Mouse (Mus musculus) cerebellum, adult 11-12 months (tissue): ENCODE measurements around the gene Uaca.
A peak's percentile ranks its signal among the peaks of the same experiment; 100 is the strongest.

Source experiments
- DNase-seq: peaks from one replicate; pipeline ENCODE4 v3.0.0; 2022

The Uaca gene

DNA sequence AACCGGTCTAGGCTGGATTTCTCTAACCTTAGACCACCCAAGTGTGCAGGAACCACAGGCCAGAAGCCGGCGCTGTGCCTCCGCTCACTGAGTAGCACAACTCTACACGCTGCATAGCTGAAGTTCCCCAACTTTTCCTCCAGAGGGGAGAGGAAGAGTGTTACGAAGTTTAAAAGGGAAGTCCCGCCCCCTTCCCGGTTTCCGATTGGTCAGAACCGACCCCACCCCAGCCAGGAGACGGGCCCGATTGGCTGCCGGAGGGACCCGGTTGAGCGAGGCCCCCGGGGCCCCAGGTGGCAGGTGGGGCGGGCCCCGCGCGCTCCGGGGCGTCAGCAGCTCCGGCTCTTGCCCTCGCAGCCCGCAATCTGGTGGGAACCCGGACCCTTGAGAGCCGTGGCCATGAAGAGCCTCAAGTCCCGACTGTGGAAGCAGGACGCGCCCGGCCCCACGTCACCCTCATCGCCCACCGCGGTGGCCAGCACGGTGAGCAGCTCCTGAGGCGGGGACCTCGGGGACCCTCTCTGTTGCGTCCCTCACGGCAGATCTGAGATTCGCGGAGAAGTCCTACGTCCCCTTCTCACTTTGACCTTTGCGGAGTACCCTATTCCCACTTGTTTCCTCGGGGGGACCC, at the start of gene Uaca:
Uaca (plus strand) TSS at position 333 of the 631 bp plus-strand sequence.
- DNase-seq = peak; percentile 32

DNA sequence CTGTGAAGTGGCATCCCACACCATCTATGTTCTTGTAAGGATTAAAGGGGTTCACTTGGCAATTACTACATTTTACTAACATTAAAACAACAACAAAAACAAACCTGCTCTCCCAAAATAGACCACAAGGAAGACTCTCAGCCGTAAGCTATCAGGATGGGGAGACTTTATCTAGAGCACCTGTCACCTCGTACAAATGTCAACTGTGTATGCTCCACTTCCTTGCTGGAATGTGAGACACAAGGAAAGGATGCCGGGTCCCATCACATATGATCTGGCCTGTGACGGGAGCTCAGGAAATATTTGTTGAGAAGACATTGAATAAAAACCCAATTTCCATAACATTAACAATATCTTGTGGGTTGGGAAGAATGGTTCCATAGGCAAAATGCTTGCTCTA, 49.4 kb upstream of the Uaca start:
- DNase-seq = no peak

DNA sequence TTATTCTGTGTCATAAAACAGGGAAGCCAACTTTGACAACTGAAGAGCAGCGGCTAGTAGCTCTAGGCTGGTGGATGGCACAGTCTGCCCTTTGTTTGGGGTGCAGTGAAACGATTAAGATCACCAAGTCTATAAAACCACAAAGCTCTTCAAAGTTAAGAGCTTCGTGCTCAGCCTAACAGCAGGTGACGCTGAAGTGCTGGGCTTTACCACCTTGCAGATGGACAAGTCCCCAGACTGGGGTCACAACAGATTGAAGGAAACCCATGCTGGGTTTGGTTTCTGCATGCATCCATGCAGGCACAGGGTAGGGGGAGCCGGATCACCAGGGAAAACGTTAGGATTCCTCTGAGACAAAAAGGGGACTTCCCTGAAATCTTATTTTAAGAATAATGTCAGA, 47.8 kb upstream of the Uaca start:
- DNase-seq = no peak

DNA sequence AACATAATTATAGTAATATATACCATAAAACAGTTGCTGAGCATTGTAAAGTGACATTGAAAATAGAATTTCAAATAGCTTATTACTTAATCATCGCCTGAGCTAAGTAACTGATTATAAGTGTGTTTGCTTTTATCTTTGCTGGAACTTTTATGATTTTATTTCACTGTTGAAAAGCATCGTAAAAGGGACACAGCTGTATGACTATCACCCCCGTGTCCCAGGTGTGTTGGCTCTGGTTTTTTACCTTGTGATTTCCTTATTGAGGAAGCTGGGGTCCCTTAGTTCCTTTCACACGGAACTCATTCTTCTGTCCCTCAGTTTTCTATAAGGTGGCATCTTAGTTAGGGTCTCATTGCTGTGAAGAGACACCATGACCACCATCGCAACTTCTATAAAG, 46.7 kb upstream of the Uaca start:
- no peak for DNase-seq

DNA sequence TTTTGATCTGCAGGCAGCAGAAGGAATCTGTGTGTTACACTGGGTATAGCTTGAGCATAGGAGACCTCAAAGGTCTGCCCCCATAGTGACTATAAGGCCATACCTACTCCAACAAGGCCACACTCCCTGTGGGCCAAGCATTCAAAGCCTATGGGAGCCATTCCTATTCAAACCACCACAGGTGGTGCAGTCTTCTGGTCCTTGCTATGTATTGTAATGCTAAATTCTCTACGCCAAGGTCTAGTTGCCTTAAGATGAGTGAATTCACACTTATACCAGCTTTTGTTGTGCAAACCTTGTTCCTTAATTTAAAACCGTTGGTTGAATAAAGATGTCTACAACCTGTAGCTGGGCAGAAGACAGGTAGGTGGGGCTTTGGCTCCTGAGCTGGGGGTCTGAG, 46.2 kb upstream of the Uaca start:
- DNase-seq = no peak

DNA sequence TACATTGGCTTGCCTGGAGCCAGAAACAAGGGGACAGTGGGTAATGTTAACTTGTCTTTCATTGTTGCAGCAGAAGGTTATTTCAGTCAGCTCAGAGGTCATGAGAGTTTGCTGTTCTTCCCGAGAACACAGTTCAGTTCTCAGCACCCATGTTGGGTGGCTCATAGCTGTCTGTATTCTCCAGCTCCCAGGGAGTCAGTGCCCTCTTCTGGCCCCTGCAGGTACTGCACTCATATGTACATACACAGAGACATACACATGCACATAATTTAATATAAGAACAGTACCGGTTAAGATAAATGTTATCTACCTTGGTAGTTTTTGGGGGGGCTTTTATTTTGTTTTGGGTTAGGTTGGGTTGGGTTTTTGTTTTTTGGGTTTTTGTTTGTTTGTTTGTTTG, 45.2 kb upstream of the Uaca start:
- DNase-seq = no peak

DNA sequence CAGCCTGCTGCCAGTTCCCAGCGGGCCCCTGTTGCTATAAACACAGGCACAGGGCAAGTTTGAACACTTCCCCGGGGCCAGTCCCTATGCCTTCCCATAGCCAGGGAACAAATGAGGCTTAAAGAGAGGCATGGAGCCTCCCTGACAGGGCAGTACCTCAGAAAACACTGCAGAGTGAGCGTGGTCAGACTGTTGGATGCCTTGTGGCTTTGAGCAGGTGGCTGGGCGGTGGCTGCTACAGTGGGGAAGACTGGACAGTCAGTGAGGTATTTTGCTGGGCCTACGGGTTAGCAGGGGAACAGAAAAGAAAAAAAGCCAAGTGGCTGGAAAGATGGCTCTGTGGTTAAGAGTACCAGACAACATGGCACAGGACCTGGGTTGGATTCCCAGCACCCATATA, 43.2 kb upstream of the Uaca start:
- no peak for DNase-seq

DNA sequence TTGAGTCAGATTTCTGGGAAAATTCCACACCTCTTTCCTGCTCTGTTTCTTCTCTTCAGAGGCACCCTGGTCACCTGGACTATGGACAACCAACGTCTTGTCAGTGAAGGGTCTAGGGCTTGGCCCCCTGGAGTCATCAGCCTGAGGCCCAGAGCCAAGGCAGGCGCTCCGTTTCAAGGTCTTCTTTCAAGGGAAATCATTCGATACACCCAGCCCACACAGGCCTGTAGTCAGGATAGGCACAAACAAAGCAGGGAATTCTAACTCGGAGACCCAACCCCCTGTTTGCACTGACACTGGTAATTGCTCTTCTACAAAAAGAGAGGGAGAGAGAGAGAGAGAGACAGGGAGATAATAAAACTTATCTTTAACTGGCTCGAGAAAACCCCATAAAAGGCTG, 42.4 kb upstream of the Uaca start:
- no peak for DNase-seq

DNA sequence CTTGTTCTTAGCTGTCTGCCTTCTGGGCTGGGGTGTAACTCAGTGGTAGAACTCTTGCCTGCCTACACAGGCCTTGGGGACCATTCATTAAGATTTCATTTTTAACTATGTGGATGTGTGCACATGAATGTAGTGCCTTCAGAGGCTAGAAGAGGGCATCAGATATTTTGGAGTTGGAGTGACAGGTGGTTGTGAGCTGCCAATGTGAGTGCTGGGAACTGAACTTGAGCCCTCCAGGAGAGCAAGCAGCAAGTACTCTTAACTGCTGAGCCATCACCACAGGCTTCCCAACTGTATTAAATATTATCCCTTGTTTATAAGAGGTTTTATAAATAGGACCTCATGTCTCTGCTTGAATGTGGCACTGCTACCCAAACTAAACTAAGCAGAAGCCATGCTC, 41.7 kb upstream of the Uaca start:
- DNase-seq = no peak

DNA sequence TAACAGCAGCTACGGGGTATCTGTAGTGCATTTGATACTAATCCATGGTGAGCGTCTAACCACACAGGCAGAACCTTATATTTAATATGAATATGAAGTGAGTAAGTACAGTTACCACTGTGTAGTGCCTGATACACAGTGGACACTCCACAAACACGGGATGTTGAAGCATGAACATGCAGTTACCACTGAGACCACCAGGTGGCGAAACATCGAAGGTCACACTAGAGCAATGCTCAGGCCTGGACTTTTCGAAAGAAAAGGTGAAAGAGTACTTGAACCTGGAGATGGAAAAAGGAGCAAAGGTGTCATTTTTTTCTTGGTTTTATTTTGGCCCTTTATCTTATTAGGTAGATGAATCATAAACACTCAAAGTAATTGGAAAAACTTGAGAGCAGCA, 38.1 kb upstream of the Uaca start:
- DNase-seq = no peak

DNA sequence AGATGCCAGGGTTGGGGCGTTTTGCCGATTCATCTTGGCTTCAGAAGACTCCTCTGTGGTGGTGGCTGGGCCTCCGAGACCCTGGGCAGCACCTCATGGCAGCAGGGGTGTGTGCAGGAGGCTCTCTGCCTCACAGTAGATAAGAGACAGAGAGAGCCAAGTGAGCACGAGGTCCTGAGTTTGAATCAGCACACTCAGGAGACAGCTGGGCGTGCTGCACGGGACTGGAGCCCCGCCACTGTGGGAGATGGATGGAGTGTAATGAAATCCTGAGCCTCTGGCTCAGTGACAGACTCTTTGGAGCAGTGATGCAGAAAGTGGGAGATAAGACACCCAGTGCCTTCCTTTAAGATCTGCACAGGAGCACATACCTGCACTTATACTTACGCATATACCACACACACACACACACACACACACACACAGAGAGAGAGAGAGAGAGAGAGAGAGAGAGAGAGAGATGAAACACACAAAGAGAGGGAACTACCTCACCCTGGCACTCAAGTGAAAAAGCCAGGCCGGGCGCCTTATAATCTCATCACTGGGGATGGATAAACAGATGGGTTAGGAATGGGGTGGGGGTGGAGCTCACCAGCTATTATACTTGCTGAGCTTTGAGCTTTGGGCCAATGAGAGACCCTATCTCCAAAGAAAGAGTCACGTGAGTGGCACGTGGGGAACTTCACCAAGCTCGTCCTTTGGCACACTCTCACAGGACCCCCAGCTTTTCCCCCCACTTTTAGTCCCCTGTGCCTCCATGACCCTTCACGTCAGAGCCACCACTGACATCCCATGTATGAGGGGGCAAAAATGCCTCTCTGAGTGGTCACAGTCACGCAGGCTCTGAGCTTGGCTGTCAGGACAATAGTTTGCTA, 37.2 kb upstream of the Uaca start:
- no peak for DNase-seq

DNA sequence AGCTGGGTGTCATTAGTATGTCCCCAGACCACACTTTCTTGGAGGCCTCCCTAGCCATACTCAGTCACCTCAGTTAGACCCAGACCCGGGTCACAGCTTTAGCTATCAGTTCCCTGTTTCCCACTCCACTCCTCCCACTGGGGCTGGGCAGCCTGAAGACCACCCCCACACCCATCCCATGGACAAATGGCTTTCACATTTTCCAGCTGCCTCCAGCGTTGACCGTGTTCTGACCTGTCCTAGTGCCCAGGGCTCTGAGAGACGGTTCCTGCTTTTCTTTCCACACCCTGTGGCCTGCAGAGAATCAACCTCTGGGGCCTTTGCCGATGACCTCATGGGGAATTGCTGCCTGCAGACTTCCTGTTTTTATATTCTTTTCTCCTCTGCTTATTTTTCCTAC, 36.5 kb upstream of the Uaca start:
- no peak for DNase-seq

DNA sequence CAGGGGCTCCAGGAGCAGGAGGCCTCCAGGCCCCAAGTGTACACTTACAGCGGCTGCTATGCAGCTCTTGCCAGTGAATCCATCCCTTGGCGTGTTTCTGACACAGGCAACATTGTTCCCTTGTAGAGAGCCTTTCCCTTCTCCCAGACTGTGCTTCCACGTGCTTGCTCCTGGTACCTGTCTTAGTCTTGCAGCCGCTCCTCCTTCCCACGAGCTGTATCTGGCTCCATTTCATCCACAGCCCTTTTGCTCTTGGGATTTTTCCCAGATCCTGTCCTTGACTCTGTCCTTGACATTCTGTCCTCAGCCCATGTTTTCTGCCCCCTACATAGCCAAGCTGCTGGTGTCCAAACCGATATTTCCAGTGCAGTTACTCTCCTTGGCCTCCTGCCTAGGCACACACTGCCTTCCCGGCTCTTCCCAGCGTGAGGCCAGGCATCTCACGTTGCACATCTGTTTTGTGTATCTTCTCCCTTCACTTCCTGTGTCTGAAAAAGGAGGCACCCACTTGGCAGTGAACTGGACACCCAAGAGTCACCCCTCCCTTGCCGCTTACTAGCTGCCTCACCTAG, 34.8 kb upstream of the Uaca start:
- no peak for DNase-seq

DNA sequence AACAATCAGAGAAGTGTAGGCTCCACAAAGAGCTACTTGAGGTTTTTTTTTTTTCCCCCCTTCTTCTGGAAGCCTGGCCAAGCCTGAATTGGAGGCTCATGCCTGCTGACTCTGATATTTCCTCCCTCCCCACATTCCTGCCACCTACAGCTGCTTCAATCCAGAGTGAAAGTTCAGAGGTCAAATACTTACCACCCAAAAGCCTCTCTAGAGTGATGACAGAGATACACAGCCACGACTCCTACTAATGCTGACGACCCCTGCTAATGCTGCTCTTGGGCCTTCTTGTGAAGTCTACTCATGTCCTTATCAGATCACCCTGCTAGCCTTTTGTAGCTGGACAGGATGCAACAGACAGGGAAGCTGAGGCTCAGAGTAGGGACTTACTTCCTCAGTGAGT, 29.2 kb upstream of the Uaca start:
- no peak for DNase-seq

DNA sequence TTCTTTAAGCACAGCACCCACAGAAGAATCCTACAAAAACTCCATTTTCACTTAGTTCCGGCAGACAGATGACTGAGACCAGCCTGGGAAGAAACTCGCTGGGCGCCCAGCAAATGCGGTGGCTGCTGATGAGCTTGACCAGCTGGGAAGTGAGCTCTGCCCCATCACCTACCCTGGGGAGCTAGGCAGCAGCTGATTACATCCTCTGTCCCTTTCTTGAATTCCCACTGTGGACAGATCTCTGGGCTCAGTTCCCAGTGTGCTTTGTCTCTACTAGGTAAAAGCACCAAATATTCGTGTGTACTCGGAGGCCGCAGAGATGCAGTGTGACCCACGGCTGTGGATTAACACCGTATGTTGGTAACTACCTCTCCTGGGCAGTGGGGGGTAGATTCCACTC, 25.9 kb upstream of the Uaca start:
- DNase-seq = no peak

DNA sequence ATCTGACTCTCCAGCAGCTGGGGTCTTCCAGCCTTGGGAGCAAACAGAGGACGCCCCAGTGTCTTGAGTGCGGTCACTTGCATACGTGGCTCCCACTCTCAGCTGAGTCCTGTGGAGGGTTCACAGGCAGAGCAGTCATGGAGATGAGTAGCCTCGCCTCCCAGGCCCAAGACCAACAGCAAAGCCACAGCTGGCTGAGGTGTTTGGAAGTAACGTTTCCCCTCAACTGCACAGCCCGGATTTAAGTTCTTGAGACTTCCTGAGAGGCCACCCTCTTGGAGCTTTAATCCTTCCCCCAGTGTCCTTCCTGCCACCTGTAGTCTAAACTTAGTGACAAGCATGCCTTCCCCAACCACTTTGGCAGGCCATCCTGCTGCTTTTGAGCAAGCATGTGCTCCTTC, 24.6 kb upstream of the Uaca start:
- DNase-seq = no peak

DNA sequence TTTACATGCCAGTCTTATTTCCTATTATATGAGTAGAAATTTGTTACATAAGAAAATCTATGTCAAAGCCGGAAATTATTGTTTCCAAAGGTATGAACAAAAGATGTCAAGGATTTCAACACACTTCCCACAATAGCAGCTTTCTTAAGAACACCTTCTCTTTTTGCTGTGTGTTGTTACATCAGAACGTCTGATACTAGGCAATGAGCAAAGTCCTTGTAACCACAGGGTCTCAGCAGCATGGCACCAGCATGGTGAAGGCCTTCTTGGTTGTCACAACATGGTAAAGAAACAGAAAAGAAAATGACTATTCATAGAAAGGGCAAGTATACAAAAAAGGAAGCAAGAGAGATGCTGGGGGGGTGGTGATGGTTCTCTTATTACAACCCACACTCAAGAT, 20.6 kb upstream of the Uaca start:
- DNase-seq = no peak

DNA sequence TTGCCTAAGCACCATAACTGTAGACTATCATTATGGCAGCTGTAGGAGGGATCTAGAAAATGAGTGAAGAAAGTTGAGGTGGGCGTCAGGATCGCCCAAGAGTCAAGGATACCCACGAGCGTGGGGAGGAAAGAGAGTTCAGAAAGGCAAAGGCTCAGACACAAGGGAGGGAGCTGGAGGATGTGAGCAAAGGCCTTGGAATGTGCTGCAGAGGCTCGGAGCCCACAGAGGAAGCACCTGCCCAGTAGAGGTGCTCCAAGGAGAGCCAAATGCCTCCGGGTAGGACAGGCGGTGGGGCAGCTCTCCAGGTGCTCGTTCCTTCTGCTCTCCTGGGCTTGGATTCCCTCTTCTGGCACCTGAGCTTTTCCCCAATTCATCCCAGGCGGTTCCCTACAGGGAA, 17.4 kb upstream of the Uaca start:
- DNase-seq = no peak

DNA sequence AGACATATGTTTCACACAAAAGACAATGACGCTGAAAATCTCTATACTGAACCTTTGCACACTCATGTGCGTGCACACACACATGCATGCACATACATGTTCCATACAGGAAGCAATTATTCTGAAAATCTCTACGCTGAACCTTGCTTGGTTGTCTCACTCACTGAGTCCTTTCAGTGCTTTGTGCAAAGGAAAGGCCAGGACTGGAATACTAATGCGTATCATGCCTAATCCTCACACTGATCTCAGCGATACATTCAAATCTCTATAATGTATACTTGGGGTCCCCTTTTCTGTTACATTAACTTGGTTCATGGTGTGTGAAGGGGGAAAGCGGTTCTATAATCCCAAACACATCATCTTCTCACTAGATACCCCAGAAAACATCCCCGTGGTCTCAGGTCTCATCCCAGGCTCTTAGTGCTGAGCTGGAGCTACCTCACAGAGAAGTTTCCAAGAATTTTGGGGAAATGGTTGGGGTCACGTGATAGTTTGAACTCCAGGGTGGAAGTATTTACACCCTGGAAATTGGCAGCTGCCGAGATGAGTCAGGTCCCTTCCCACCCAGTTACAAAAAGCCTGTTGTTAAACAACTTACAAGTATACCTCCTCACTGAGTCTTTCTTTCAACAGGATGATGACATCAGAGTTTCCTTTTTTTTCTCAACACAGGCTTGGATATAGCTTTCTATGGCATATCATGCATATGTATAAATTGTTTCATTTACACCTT, 12.1 kb upstream of the Uaca start:
- DNase-seq = no peak

DNA sequence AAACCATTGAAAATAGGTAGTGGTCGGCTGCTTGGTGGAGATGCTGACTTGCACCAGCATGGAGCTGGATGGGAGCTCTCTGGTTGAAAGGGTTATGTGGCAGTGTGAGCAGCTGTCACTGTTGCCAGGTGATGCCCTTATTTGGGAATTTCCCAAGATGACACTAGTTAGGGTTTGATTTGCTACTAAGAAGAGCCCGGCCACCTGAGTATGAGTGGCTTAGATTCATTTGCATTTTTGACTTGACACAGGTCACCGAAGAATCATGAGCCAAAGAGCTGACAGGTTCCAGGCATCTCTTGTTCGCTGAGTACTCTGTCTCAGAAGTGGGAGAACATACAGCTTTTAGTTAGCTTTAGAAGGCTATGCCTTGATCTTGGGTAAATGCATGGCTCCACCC, 9.3 kb upstream of the Uaca start:
- DNase-seq = no peak

DNA sequence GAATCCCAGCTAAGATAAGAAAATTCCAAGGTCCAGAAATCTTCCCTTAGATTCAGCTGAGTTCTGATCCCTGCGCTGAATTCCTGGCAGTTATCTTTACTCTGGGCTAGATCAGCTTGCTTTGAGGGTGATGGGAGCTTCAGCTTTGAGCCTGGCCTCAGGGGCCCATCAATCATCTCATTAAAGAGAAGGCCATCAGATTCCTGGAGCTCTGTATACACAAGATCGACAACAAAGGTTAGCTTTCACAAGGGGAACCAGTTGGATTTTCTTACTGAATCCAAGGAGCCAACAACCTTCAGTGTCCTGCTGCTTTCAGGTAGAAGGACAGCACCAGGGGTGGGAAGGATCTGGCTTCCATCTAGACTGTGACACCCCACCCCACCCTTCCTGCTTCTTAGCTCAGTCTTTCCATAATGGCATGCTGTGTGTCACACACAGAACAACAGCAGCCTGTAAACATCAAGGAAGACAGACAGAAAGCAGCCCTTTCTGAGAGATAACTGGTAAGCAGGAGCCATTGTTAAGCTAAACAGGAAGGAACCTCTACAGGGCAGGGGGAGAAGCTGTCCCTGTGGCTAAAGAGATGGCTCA, 6.7 kb upstream of the Uaca start:
- DNase-seq = no peak

DNA sequence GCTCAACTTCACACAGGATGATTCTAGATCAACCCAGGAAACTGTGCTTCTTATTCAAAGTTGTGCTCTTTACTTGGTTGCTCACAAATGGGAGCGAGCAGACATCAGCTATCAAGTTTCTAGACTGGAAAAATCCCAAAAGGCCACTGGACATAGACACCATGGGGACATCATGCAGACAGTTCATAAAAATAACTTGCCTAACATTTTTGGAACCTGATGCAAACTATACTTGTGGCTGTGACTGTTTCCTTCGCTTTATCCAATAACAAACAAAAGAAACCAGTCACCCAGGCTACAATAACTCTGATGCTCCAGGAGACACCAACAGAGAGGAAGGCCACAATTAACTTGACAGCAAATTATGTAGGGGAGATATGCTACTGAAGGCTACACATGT, 4.1 kb upstream of the Uaca start:
- no peak for DNase-seq

DNA sequence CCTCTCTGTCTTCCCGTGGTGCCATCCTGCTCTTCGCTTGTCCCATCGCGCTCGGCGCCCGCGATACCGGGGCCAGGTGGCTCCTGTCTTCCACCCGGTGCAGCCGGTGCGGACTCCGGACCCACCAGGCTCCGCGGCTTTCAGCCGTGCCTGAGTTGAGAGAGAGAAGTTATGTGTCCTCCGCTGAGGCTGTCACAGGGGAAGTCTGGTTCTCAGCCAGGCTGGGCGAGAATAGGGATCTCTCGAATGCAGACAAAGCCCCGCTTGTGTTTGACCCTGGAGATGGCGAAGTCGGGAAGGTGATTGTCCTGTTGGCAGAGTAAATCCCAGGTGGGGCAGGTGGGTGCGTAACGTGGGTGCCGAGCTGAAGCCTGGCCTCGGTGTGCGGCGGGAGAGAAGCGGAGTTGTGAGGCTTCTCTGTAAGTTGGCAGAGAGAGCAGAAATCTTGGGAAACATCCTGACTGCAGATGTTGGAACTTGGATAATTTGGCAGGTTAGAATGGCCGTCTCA, 554 bp downstream of the Uaca start:
- no peak for DNase-seq
